Mouse (Mus musculus): ENCODE measurements around the gene Colq. TPM values are rescaled to one million over a fixed set of nuclear protein-coding genes. Genes with fewer than 3 reads are reported as not detected.

The Colq gene
- polyA plus RNA-seq, 1 experiment: 2.4 TPM

DNA sequence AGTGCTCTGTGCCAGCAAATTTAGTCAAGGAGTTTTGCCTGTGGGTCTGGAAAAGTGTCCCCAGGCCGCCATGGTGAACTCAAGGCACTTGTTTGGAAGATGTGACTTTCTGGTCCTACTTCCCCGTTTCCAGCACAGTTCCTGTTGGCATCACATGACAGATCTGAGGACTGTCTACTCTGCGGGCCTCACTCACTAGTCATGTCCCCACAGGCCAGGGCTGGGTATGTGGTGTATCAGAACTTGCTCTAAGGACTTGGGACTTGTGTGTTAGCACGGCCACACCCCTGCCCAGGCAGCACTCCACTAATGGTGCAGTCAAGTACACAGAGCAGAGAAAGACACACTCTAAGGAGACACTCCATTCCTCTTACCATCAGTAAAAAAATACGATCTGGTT is 108.7 kb downstream of the Colq start:
- Histone ChIP-seq H3K4me3 (replicated peaks; ENCODE audit: control insufficient read depth, low read depth, low read length) (no peak overlapping the region), H3K4me1 (ENCODE audit: control insufficient read depth, insufficient read depth, low read length) (no peaks in the 10 kb centered on the region), H3K27ac (ENCODE audit: control insufficient read depth, insufficient read depth, low read depth, low read length, poor library complexity) (no peak overlapping the region)
- TF ChIP-seq POLR2A (IDR thresholded peaks at IDR 0.05; ENCODE audit: borderline replicate concordance, control insufficient read depth, low read depth, low read length) (no peak), CTCF (IDR thresholded peaks at IDR 0.05; ENCODE audit: control insufficient read depth, insufficient read depth, low read length) (no peak)
- 54% methylated on average over 5 of the region's 5 CpGs for WGBS

DNA sequence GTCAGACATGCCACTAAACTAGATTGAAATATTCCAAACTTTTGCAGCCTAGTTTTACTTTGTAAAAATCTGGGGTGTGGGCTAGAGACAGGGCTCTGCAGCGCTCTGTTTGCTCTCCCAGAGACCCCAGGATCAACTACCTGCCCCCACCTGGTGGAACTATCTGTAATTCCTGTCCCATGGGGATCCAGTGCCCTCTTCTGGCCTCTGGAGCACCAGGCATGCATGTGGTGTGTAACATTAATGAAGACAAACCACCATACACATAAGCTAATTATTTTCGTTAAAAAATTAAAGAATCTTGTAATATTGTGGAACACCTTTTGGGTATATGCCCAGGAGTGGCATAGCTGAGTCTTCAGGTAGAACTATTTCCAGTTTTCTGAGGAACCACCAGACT is 117.8 kb downstream of the Colq start:
- no peak overlapping the region for H3K4me3 ChIP-seq (replicated peaks; ENCODE audit: control insufficient read depth, low read depth, low read length)
- H3K27ac ChIP-seq (ENCODE audit: control insufficient read depth, insufficient read depth, low read depth, low read length, poor library complexity): no peak overlapping the region
- 80% methylated on average over 2 of the region's 2 CpGs for WGBS
- TF ChIP-seq POLR2A (IDR thresholded peaks at IDR 0.05; ENCODE audit: borderline replicate concordance, control insufficient read depth, low read depth, low read length) (no peak), CTCF (IDR thresholded peaks at IDR 0.05; ENCODE audit: control insufficient read depth, insufficient read depth, low read length) (no peak)
- H3K4me1 ChIP-seq (ENCODE audit: control insufficient read depth, insufficient read depth, low read length): no peaks in the 10 kb centered on the region

Other genes starting within 250 kb of the Colq start
- gene Sh3bp5, start 155.3 kb downstream of the Colq start, polyA plus RNA-seq (2011; ENCODE audit: insufficient read depth, insufficient read length, low replicate concordance, missing spikeins): 14.6 and 24.0 TPM in 2 replicates
- gene Eaf1, start 96.9 kb downstream of the Colq start, polyA plus RNA-seq (2011; ENCODE audit: insufficient read depth, insufficient read length, low replicate concordance, missing spikeins): 11.5 and 16.2 TPM in 2 replicates
- gene Mettl6, start 96.3 kb downstream of the Colq start, polyA plus RNA-seq (2011; ENCODE audit: insufficient read depth, insufficient read length, low replicate concordance, missing spikeins): 15.7 and 33.7 TPM in 2 replicates
- gene Gm49387, start 49.5 kb upstream of the Colq start, polyA plus RNA-seq (2011; ENCODE audit: insufficient read depth, insufficient read length, low replicate concordance, missing spikeins): not detected in 2 replicates
- 2.1 and 2.5 TPM in 2 replicates for gene Btd, start 49.7 kb upstream of the Colq start, polyA plus RNA-seq (2011; ENCODE audit: insufficient read depth, insufficient read length, low replicate concordance, missing spikeins)
- gene Hacl1, start 49.9 kb upstream of the Colq start, polyA plus RNA-seq (2011; ENCODE audit: insufficient read depth, insufficient read length, low replicate concordance, missing spikeins): 11.8 and 19.6 TPM in 2 replicates
- 13.4 and 20.6 TPM in 2 replicates for gene Ankrd28, start 239.3 kb upstream of the Colq start, polyA plus RNA-seq (2011; ENCODE audit: insufficient read depth, insufficient read length, low replicate concordance, missing spikeins)